Mouse (Mus musculus) lung, embryonic 15.5 days (tissue): ENCODE data around the gene Polr3h. TPM values are rescaled to one million over a fixed set of nuclear protein-coding genes. Genes with fewer than 3 reads are reported as not detected.
A peak's percentile ranks its signal among the peaks of the same experiment; 100 is the strongest.

ENCODE experiments used
- ATAC-seq: fragments of 200-750 bp; cut with Nextera tagmentation; 2 replicates; pipeline ENCODE4 v1.8.0; 2017; ENCODE audit warnings: moderate number of reproducible peaks, borderline replicate concordance; ENCODE audit not compliant: low FRiP score, low TSS enrichment; ENCODE audit errors: extremely low read depth
- H3K27ac ChIP-seq: fragments of 300-500 bp; sonication (generic); 2 replicates; pipeline ENCODE4 v1.5.1; 2015; ENCODE audit warnings: moderate library complexity, mild to moderate bottlenecking, inconsistent platforms
- H3K27me3 ChIP-seq: fragments of 300-500 bp; sonication (generic); 2 replicates; pipeline ENCODE4 v1.6.1; 2015; ENCODE audit warnings: inconsistent platforms
- H3K36me3 ChIP-seq: fragments of 300-500 bp; sonication (generic); 2 replicates; pipeline ENCODE4 v1.6.1; 2015; ENCODE audit warnings: inconsistent platforms
- H3K4me1 ChIP-seq: fragments of 300-500 bp; sonication (generic); 2 replicates; pipeline ENCODE4 v1.6.1; 2015; ENCODE audit warnings: inconsistent platforms
- H3K4me2 ChIP-seq: fragments of 300-500 bp; sonication (generic); 2 replicates; pipeline ENCODE4 v1.6.1; 2015; ENCODE audit warnings: inconsistent platforms, mild to moderate bottlenecking, moderate library complexity
- H3K4me3 ChIP-seq: fragments of 300-500 bp; sonication (generic); 2 replicates; pipeline ENCODE4 v1.5.1; 2015; ENCODE audit warnings: mild to moderate bottlenecking, inconsistent platforms
- H3K9ac ChIP-seq: fragments of 300-500 bp; sonication (generic); 2 replicates; pipeline ENCODE4 v1.6.1; 2015; ENCODE audit warnings: inconsistent platforms
- H3K9me3 ChIP-seq: fragments of 300-500 bp; sonication (generic); 2 replicates; pipeline ENCODE4 v1.6.1; 2016; ENCODE audit warnings: inconsistent platforms
- WGBS: fragments of 180-500 bp; shearing (Covaris S2); methylation state at CpG from one replicate; pipeline ENCODE4 v1.1.7; 2015; 5-methylcytosine and 5-hydroxymethylcytosine counted together
- polyA plus RNA-seq: library from polyadenylated mRNA; unstranded; fragments of >200 nt; fragmentation: Nextera tagmentation; extraction: Ambion mirVana; gene quantifications from 2 replicates; pipeline ENCODE4 v1.2.1, GENCODE M21; 2015

The Polr3h gene
- polyA plus RNA-seq, 1 experiment from 2014 or later, result 80.1 TPM

- WGBS, result under 1% methylated on average over 44 of the region's 44 CpGs
- H3K27me3 ChIP-seq, result no peaks in the 10 kb centered on the region
- H3K4me3 ChIP-seq, result peak within 1 kb of the TSS; percentile 76
- peaks cover 11% of the 10 kb centered on the region for H3K36me3 ChIP-seq
- peak within 1 kb of the TSS; percentile 98 for H3K27ac ChIP-seq
- no peaks in the 10 kb centered on the region for H3K9me3 ChIP-seq
- H3K4me2 ChIP-seq, result peak within 1 kb of the TSS; percentile 86
- H3K9ac ChIP-seq, result peak within 1 kb of the TSS; percentile 87
- ATAC-seq, result peak; percentile 8
- peaks cover 25% of the 10 kb centered on the region for H3K4me1 ChIP-seq
These were observed 67.3 kb downstream of the Polr3h start, which contains the start of gene Tob2 for GRCm38 (mm10) chr15:81858517-81859329. Tob2 (minus strand) TSS chr15:81858796.

GRCm38 (mm10) chr15:81858138-81858516, 67.9 kb downstream of the Polr3h start:
- Histone ChIP-seq H3K36me3 (peaks cover 12% of the 10 kb centered on the region), H3K27me3 (no peaks in the 10 kb centered on the region), H3K9me3 (no peaks in the 10 kb centered on the region), H3K27ac (peak overlapping the region; percentile 98), H3K9ac (peak overlapping the region; percentile 87), H3K4me3 (peak overlapping the region; percentile 76), H3K4me2 (peak overlapping the region; percentile 86), H3K4me1 (peaks cover 25% of the 10 kb centered on the region)
- 0% methylated on average over 23 of the region's 23 CpGs for WGBS
- peak; percentile 25 for ATAC-seq

- Histone ChIP-seq H3K27ac (peak overlapping the region; percentile 98), H3K4me1 (peaks cover 25% of the 10 kb centered on the region), H3K4me2 (peak overlapping the region; percentile 86), H3K9ac (peak overlapping the region; percentile 87), H3K36me3 (peaks cover 12% of the 10 kb centered on the region), H3K9me3 (no peaks in the 10 kb centered on the region), H3K4me3 (peak overlapping the region; percentile 76), H3K27me3 (no peaks in the 10 kb centered on the region)
- no peak for ATAC-seq
- 0% methylated on average over 33 of the region's 33 CpGs for WGBS
These were observed 68.3 kb downstream of the Polr3h start for GRCm38 (mm10) chr15:81857724-81858116.

GRCm38 (mm10) chr15:81856938-81857723, 68.9 kb downstream of the Polr3h start:
- under 1% methylated on average over 14 of the region's 14 CpGs for WGBS
- Histone ChIP-seq H3K4me2 (peak overlapping the region; percentile 86), H3K36me3 (peaks cover 14% of the 10 kb centered on the region), H3K4me1 (peaks cover 25% of the 10 kb centered on the region), H3K9ac (peak overlapping the region; percentile 87), H3K27me3 (no peaks in the 10 kb centered on the region), H3K4me3 (peak overlapping the region; percentile 76), H3K27ac (peak overlapping the region; percentile 98), H3K9me3 (no peaks in the 10 kb centered on the region)
- no peak for ATAC-seq

GRCm38 (mm10) chr15:81856030-81856790, 69.8 kb downstream of the Polr3h start:
- H3K27me3 ChIP-seq, result no peaks in the 10 kb centered on the region
- no peaks in the 10 kb centered on the region for H3K9me3 ChIP-seq
- H3K4me3 ChIP-seq, result peak overlapping the region; percentile 76
- ATAC-seq, result peak; percentile 84
- H3K27ac ChIP-seq, result peak overlapping the region; percentile 98
- H3K9ac ChIP-seq, result peak overlapping the region; percentile 87
- H3K36me3 ChIP-seq, result peaks cover 23% of the 10 kb centered on the region
- peak overlapping the region; percentile 86 for H3K4me2 ChIP-seq
- H3K4me1 ChIP-seq, result peaks cover 25% of the 10 kb centered on the region
- under 1% methylated on average over 28 of the region's 28 CpGs for WGBS

- H3K9ac ChIP-seq, result no peak overlapping the region
- no peak for ATAC-seq
- peaks cover 48% of the 10 kb centered on the region for H3K36me3 ChIP-seq
- WGBS, result 82% methylated on average over 7 of the region's 7 CpGs
- no peak overlapping the region for H3K4me3 ChIP-seq
- H3K27me3 ChIP-seq, result no peaks in the 10 kb centered on the region
- H3K9me3 ChIP-seq, result no peaks in the 10 kb centered on the region
- peaks cover 14% of the 10 kb centered on the region; the same call in 1 of the 2 replicates for H3K4me1 ChIP-seq
- H3K4me2 ChIP-seq, result no peak overlapping the region
- H3K27ac ChIP-seq, result no peak overlapping the region
These were observed 73.0 kb downstream of the Polr3h start for GRCm38 (mm10) chr15:81853081-81853480.

GRCm38 (mm10) chr15:81852411-81853000, 73.5 kb downstream of the Polr3h start:
- ATAC-seq, result no peak
- no peak overlapping the region for H3K27ac ChIP-seq
- H3K9me3 ChIP-seq, result no peaks in the 10 kb centered on the region
- WGBS, result 77% methylated on average over 9 of the region's 9 CpGs
- H3K4me3 ChIP-seq, result no peak overlapping the region
- peaks cover 14% of the 10 kb centered on the region; the same call in 1 of the 2 replicates for H3K4me1 ChIP-seq
- peaks cover 52% of the 10 kb centered on the region for H3K36me3 ChIP-seq
- no peak overlapping the region for H3K4me2 ChIP-seq
- H3K27me3 ChIP-seq, result no peaks in the 10 kb centered on the region
- no peak overlapping the region for H3K9ac ChIP-seq

- no peak for ATAC-seq
- Histone ChIP-seq H3K36me3 (peaks cover 56% of the 10 kb centered on the region), H3K27ac (no peak overlapping the region), H3K9me3 (no peaks in the 10 kb centered on the region), H3K27me3 (no peaks in the 10 kb centered on the region), H3K4me3 (no peak overlapping the region), H3K9ac (no peak overlapping the region), H3K4me1 (peaks cover 10% of the 10 kb centered on the region; the same call in 1 of the 2 replicates), H3K4me2 (no peak overlapping the region)
- 90% methylated on average over 15 of the region's 15 CpGs for whole genome bisulfite sequencing
These were observed 74.7 kb downstream of the Polr3h start for GRCm38 (mm10) chr15:81851375-81851774.

GRCm38 (mm10) chr15:81850718-81851117, 75.3 kb downstream of the Polr3h start:
- Histone ChIP-seq H3K4me2 (no peak overlapping the region), H3K27me3 (no peaks in the 10 kb centered on the region), H3K4me3 (no peak overlapping the region), H3K27ac (no peak overlapping the region), H3K9me3 (no peaks in the 10 kb centered on the region), H3K9ac (no peak overlapping the region), H3K36me3 (peaks cover 56% of the 10 kb centered on the region), H3K4me1 (peaks cover 7% of the 10 kb centered on the region; the same call in 1 of the 2 replicates)
- ATAC-seq, result no peak
- WGBS, result 74% methylated on average over 14 of the region's 14 CpGs

GRCm38 (mm10) chr15:81849104-81849503, 76.9 kb downstream of the Polr3h start:
- no peak overlapping the region for H3K4me2 ChIP-seq
- no peak overlapping the region for H3K4me3 ChIP-seq
- no peaks in the 10 kb centered on the region for H3K9me3 ChIP-seq
- H3K36me3 ChIP-seq, result peaks cover 51% of the 10 kb centered on the region
- no peak overlapping the region for H3K9ac ChIP-seq
- no peaks in the 10 kb centered on the region for H3K27me3 ChIP-seq
- no peaks in the 10 kb centered on the region for H3K4me1 ChIP-seq
- WGBS, result 79% methylated on average over 9 of the region's 9 CpGs
- ATAC-seq, result no peak
- H3K27ac ChIP-seq, result no peak overlapping the region

GRCm38 (mm10) chr15:81848301-81848700, 77.7 kb downstream of the Polr3h start:
- H3K27me3 ChIP-seq, result no peaks in the 10 kb centered on the region
- no peak overlapping the region for H3K4me3 ChIP-seq
- ATAC-seq, result no peak
- WGBS, result 27% methylated on average over 7 of the region's 7 CpGs
- H3K4me1 ChIP-seq, result no peaks in the 10 kb centered on the region
- H3K9ac ChIP-seq, result no peak overlapping the region
- peaks cover 44% of the 10 kb centered on the region for H3K36me3 ChIP-seq
- H3K27ac ChIP-seq, result no peak overlapping the region
- no peaks in the 10 kb centered on the region for H3K9me3 ChIP-seq
- H3K4me2 ChIP-seq, result no peak overlapping the region
